Mouse (Mus musculus) stomach, postnatal 0 days (tissue): Measurements from ENCODE around the gene Il10. TPM values are rescaled to one million over a fixed set of nuclear protein-coding genes. Genes with fewer than 3 reads are reported as not detected.

ENCODE experiments used
- ATAC-seq: fragments of 200-750 bp; cut with Nextera tagmentation; 2 replicates; pipeline ENCODE4 v1.8.0; 2017; ENCODE audit not compliant: low FRiP score, low TSS enrichment
- DNase-seq: peaks from one replicate; pipeline ENCODE4 v3.0.0-alpha.2; 2016; ENCODE audit warnings: low spot score
- H3K27ac ChIP-seq: fragments of 300-500 bp; sonication (generic); replicated peaks from 2 replicates; pipeline ENCODE4 v1.5.1; 2014; ENCODE audit warnings: mild to moderate bottlenecking, control low read depth
- H3K27me3 ChIP-seq: fragments of 300-500 bp; sonication (generic); 2 replicates; pipeline ENCODE4 v1.6.1; 2014; ENCODE audit warnings: low read length; ENCODE audit not compliant: control insufficient read depth, insufficient read depth
- H3K36me3 ChIP-seq: fragments of 300-500 bp; sonication (generic); 2 replicates; pipeline ENCODE4 v1.6.1; 2014; ENCODE audit warnings: low read length, mixed read lengths; ENCODE audit not compliant: control insufficient read depth, insufficient read depth
- H3K4me1 ChIP-seq: fragments of 300-500 bp; sonication (generic); replicated peaks from 2 replicates; pipeline ENCODE4 v1.6.1; 2014; ENCODE audit warnings: antibody characterized with exemption; ENCODE audit not compliant: control insufficient read depth, insufficient read depth
- H3K4me2 ChIP-seq: fragments of 300-500 bp; sonication (generic); replicated peaks from 2 replicates; pipeline ENCODE4 v1.6.1; 2014; ENCODE audit warnings: low read depth, mild to moderate bottlenecking, control low read depth, moderate library complexity
- H3K4me3 ChIP-seq: fragments of 300-500 bp; sonication (generic); 2 replicates; pipeline ENCODE4 v1.5.1; 2014; ENCODE audit warnings: low read depth, low read length, control low read depth
- H3K9ac ChIP-seq: fragments of 300-500 bp; sonication (generic); 2 replicates; pipeline ENCODE4 v1.6.1; 2014; ENCODE audit warnings: mild to moderate bottlenecking, low read length, control low read depth, mixed read lengths
- H3K9me3 ChIP-seq: fragments of 300-500 bp; sonication (generic); 2 replicates; pipeline ENCODE4 v1.6.1; 2016; ENCODE audit warnings: low read length; ENCODE audit not compliant: control insufficient read depth
- CTCF ChIP-seq: IDR thresholded peaks from 2 replicates; pipeline ENCODE4 v1.5.1; 2016; ENCODE audit warnings: antibody characterized with exemption, low read depth, mild to moderate bottlenecking, moderate library complexity
- EP300 ChIP-seq: optimal IDR thresholded peaks from 2 replicates; pipeline ENCODE3; 2016; ENCODE audit warnings: antibody characterized with exemption
- WGBS: fragments of 180-500 bp; shearing (Covaris S2); extraction: QIAGEN DNeasy Blood & Tissue Kit; methylation state at CpG from one replicate; pipeline ENCODE4 v1.1.7; 2014; 5-methylcytosine and 5-hydroxymethylcytosine counted together
- polyA plus RNA-seq: library from polyadenylated mRNA; unstranded; fragments of >200 nt; fragmentation: Nextera tagmentation; extraction: Ambion mirVana; gene quantifications from 2 replicates; pipeline ENCODE4 v1.2.1, GENCODE M21; 2015

Il10 gene
- polyA plus RNA-seq, 1 experiment from 2014 or later: not detected

DNA sequence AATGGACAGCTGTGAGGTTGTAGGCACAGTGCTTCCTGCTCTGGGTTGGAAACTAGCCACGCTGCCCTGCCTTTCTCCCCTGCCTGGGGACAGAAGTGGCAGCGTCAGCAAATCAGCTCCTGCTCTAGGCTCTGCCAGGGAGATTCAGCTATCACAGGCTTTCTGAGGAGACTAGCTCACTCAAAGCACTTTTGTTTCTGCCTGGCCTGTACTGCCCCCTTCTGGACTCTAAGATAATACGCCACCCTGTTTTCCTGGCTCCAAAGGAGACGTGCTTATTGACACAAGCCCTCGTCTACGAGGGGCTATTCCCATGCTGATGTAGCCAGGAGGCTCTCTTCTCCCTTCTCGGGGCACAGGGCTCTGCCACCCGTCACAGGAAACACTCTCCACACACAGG lies 33.6 kb downstream of the Il10 start:
- 10% methylated on average over 8 of the region's 8 CpGs for WGBS
- Histone ChIP-seq H3K36me3 (peaks cover 26% of the 10 kb centered on the region), H3K4me3 (no peak overlapping the region), H3K27me3 (no peaks in the 10 kb centered on the region), H3K9me3 (no peaks in the 10 kb centered on the region), H3K4me1 (no peaks in the 10 kb centered on the region), H3K4me2 (no peak overlapping the region), H3K27ac (no peak overlapping the region), H3K9ac (no peak overlapping the region)
- DNase-seq (peak; percentile 51), ATAC-seq (peak; percentile 60)
- peak; percentile 89 for TF ChIP-seq CTCF
- no peak for TF ChIP-seq EP300

DNA sequence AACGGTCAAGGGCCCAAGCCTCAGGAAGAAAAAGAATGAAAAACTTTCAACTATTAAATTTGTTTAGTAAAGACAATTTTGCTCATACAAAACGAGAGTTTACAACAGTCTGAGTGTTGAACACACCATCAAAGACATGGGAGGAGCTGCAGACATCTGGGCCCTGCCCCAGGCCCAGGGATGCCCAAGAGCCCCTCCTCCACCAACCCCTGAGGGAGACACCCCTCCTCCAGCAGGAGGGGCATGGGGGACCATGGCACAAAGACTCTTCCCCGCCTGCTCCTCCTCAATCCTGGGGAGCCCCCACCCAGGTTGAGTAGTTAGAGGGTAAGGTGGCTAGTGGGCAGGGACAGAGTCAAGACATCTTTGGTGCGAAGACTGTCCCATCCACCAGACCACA lies 34.0 kb downstream of the Il10 start:
- Histone ChIP-seq H3K27me3 (no peaks in the 10 kb centered on the region), H3K4me3 (no peak overlapping the region), H3K4me2 (no peak overlapping the region), H3K27ac (no peak overlapping the region), H3K9me3 (no peaks in the 10 kb centered on the region), H3K4me1 (no peaks in the 10 kb centered on the region), H3K36me3 (peaks cover 26% of the 10 kb centered on the region), H3K9ac (no peak overlapping the region)
- ATAC-seq (no peak), DNase-seq (no peak)
- TF ChIP-seq CTCF (no peak), EP300 (no peak)
- WGBS: 52% methylated on average over 4 of the region's 4 CpGs

DNA sequence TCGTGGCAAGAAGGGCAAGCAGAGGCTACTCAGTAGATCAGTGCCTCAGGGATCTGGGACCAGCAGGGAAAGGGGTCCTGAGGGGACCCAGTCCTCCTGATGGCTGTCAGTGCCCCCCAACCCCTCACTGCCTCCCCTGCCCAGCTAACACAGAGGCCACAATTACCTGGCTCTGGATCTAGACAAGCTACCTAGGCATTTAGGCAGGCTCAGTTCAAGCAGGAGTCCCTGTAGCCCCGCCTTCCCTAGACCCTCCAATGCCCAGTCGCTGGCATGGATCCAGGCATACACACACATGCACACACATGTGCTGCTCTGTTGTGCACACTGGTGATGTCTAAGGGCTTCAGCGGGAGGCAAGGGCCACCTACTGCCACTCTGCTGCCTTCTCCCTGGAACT lies 34.6 kb downstream of the Il10 start:
- no peak overlapping the region for H3K27ac ChIP-seq
- H3K4me1 ChIP-seq: no peaks in the 10 kb centered on the region
- no peak for DNase-seq
- no peaks in the 10 kb centered on the region for H3K27me3 ChIP-seq
- no peak for TF ChIP-seq CTCF
- TF ChIP-seq EP300: no peak
- no peak for ATAC-seq
- no peaks in the 10 kb centered on the region for H3K9me3 ChIP-seq
- H3K4me2 ChIP-seq: no peak overlapping the region
- H3K9ac ChIP-seq: no peak overlapping the region
- H3K4me3 ChIP-seq: no peak overlapping the region
- 77% methylated on average over 4 of the region's 4 CpGs for WGBS
- H3K36me3 ChIP-seq: peaks cover 26% of the 10 kb centered on the region

GRCm38 (mm10) chr1:131058431-131058830 lies 38.8 kb downstream of the Il10 start:
- Histone ChIP-seq H3K9me3 (no peaks in the 10 kb centered on the region), H3K27ac (no peak overlapping the region), H3K4me1 (no peaks in the 10 kb centered on the region), H3K27me3 (no peaks in the 10 kb centered on the region), H3K9ac (no peak overlapping the region), H3K36me3 (peaks cover 26% of the 10 kb centered on the region), H3K4me2 (no peak overlapping the region), H3K4me3 (no peak overlapping the region)
- 64% methylated on average over 7 of the region's 7 CpGs for WGBS
- no peak for ATAC-seq
- TF ChIP-seq CTCF: no peak
- no peak for TF ChIP-seq EP300
- no peak for DNase-seq

GRCm38 (mm10) chr1:131059411-131059810 lies 39.8 kb downstream of the Il10 start:
- no peaks in the 10 kb centered on the region for H3K9me3 ChIP-seq
- H3K36me3 ChIP-seq: peaks cover 22% of the 10 kb centered on the region
- WGBS: 31% methylated on average over 1 of the region's 1 CpGs
- H3K27ac ChIP-seq: no peak overlapping the region
- H3K4me1 ChIP-seq: no peaks in the 10 kb centered on the region
- no peak overlapping the region for H3K4me3 ChIP-seq
- 0 out of 2 replicates have a peak overlapping the region, but pooled peaks have one; percentile 18 for H3K9ac ChIP-seq
- ATAC-seq (no peak), DNase-seq (no peak)
- TF ChIP-seq CTCF: no peak
- TF ChIP-seq EP300: no peak
- H3K27me3 ChIP-seq: no peaks in the 10 kb centered on the region
- no peak overlapping the region for H3K4me2 ChIP-seq

DNA sequence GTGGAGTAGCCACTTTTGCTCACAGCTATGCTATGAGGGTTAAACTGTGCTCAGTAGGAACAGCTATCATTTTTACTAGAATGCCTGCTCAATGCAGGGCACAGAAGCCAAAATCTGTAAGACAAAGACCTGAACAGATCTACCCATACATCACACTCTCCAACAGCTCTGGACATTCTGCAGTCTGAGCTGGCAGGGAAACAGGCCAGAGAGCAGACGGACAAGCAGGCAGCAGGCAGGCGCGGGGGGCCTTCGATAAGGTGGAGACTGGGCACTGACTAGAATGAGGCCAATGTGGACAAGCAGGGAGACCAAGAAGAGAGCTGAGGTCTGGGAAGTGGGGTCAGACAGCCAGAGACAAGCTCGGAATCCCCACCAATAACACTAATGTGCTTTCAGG lies 40.2 kb downstream of the Il10 start:
- H3K36me3 ChIP-seq: peaks cover 22% of the 10 kb centered on the region
- H3K4me1 ChIP-seq: no peaks in the 10 kb centered on the region
- 71% methylated on average over 5 of the region's 5 CpGs for WGBS
- H3K9me3 ChIP-seq: no peaks in the 10 kb centered on the region
- no peak for ATAC-seq
- H3K9ac ChIP-seq: peak overlapping the region; percentile 8; the same call in 1 of the 2 replicates
- no peaks in the 10 kb centered on the region for H3K27me3 ChIP-seq
- TF ChIP-seq CTCF (no peak), EP300 (no peak)
- H3K27ac ChIP-seq: no peak overlapping the region
- H3K4me2 ChIP-seq: no peak overlapping the region
- no peak overlapping the region for H3K4me3 ChIP-seq
- DNase-seq: no peak
